Mouse (Mus musculus) limb, embryonic 15.5 days (tissue): Measurements from ENCODE around the gene Rogdi. TPM values are rescaled to one million over a fixed set of nuclear protein-coding genes. Genes with fewer than 3 reads are reported as not detected.

ENCODE experiments used
- ATAC-seq: fragments of 200-750 bp; cut with Nextera tagmentation; 2 replicates; pipeline ENCODE4 v1.8.0; 2017; ENCODE audit warnings: low read depth, moderate TSS enrichment; ENCODE audit not compliant: insufficient number of reproducible peaks, low FRiP score, low TSS enrichment
- H3K27ac ChIP-seq: fragments of 300-500 bp; sonication (generic); 2 replicates; pipeline ENCODE4 v1.5.1; 2015; ENCODE audit warnings: moderate library complexity, mild to moderate bottlenecking, inconsistent platforms
- H3K27me3 ChIP-seq: fragments of 300-500 bp; sonication (generic); 2 replicates; pipeline ENCODE4 v1.6.1; 2015; ENCODE audit warnings: inconsistent platforms
- H3K36me3 ChIP-seq: fragments of 300-500 bp; sonication (generic); 2 replicates; pipeline ENCODE4 v1.6.1; 2015; ENCODE audit warnings: inconsistent platforms
- H3K4me1 ChIP-seq: fragments of 300-500 bp; sonication (generic); 2 replicates; pipeline ENCODE4 v1.6.1; 2015; ENCODE audit warnings: inconsistent platforms
- H3K4me2 ChIP-seq: fragments of 300-500 bp; sonication (generic); 2 replicates; pipeline ENCODE4 v1.6.1; 2015; ENCODE audit warnings: mild to moderate bottlenecking, inconsistent platforms
- H3K4me3 ChIP-seq: fragments of 300-500 bp; sonication (generic); 2 replicates; pipeline ENCODE4 v1.5.1; 2015; ENCODE audit warnings: mild to moderate bottlenecking, inconsistent platforms
- H3K9ac ChIP-seq: fragments of 300-500 bp; sonication (generic); 2 replicates; pipeline ENCODE4 v1.6.1; 2015; ENCODE audit warnings: inconsistent platforms
- H3K9me3 ChIP-seq: fragments of 300-500 bp; sonication (generic); 2 replicates; pipeline ENCODE4 v1.6.1; 2016; ENCODE audit warnings: inconsistent platforms
- WGBS: fragments of 180-500 bp; shearing (Covaris S2); methylation state at CpG from one replicate; pipeline ENCODE4 v1.1.7; 2015; 5-methylcytosine and 5-hydroxymethylcytosine counted together
- polyA plus RNA-seq: library from polyadenylated mRNA; unstranded; fragments of >200 nt; fragmentation: Nextera tagmentation; extraction: Ambion mirVana; gene quantifications from 2 replicates; pipeline ENCODE4 v1.2.1, GENCODE M21; 2015

Rogdi gene
- polyA plus RNA-seq, 1 experiment from 2014 or later: 45.0 TPM

- Histone ChIP-seq H3K4me1 (peaks cover 8% of the 10 kb centered on the region), H3K27me3 (no peaks in the 10 kb centered on the region), H3K4me3 (peak overlapping the region; percentile 74), H3K9me3 (no peaks in the 10 kb centered on the region), H3K9ac (peak overlapping the region; percentile 59; the same call in 1 of the 2 replicates), H3K36me3 (peaks cover 32% of the 10 kb centered on the region), H3K27ac (no peak overlapping the region), H3K4me2 (peak overlapping the region; percentile 89)
- ATAC-seq: no peak
- 45% methylated on average over 13 of the region's 13 CpGs for WGBS
Observed at GRCm38 (mm10) chr16:5012036-5013005, 1.0 kb downstream of the Rogdi start.

DNA sequence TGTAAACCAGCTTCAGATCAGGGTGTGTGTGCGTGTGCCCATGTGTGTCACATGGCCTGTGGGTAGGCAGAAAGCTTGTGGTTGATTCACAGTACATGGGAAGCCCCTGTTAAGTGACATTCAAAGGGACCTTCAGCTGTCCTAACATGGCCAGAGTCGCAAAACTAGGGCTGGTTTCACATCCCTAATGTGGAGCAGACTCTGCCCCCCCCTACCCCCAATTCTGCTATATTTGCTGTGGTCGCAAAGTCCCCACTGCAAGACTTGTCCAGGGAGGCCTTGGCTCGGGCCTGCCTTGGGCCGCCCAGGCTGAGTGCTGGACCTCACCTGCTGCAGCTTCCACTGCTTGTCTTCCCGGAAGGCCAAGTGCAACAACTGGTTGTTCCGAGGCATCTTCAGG, 2.1 kb downstream of the Rogdi start:
- H3K4me2 ChIP-seq: no peak overlapping the region
- H3K9ac ChIP-seq: no peak overlapping the region
- ATAC-seq: no peak
- H3K4me3 ChIP-seq: no peak overlapping the region
- no peaks in the 10 kb centered on the region for H3K9me3 ChIP-seq
- 81% methylated on average over 7 of the region's 7 CpGs for whole genome bisulfite sequencing
- H3K4me1 ChIP-seq: peaks cover 8% of the 10 kb centered on the region
- H3K36me3 ChIP-seq: peaks cover 22% of the 10 kb centered on the region
- H3K27ac ChIP-seq: no peak overlapping the region
- H3K27me3 ChIP-seq: no peaks in the 10 kb centered on the region

GRCm38 (mm10) chr16:5010371-5010935, 2.9 kb downstream of the Rogdi start:
- Histone ChIP-seq H3K9me3 (no peaks in the 10 kb centered on the region), H3K36me3 (peaks cover 13% of the 10 kb centered on the region), H3K4me1 (peaks cover 8% of the 10 kb centered on the region), H3K27me3 (no peaks in the 10 kb centered on the region), H3K27ac (no peak overlapping the region), H3K4me3 (no peak overlapping the region), H3K4me2 (no peak overlapping the region), H3K9ac (no peak overlapping the region)
- 85% methylated on average over 10 of the region's 10 CpGs for WGBS
- no peak for ATAC-seq

DNA sequence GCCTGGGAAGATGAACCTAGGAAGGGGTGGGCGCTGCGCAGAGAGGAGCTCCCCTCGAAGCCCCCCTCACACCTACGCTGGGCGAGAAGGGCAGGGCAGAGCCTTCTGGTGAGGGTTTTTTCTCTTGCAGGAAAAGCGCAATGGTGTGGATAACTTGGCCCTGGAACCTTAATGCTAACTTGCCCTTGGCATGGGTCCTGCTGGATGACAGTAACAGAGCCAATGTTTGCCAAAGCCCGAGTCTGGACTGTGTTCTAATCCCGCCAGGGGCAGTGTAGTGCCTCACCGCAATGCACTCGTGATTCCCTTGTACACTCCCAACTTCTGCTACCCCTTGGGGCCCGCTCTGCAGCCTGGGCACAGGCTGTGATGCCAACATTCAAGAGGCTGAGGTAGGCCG, 5.3 kb downstream of the Rogdi start:
- Histone ChIP-seq H3K4me1 (peaks cover 8% of the 10 kb centered on the region), H3K4me2 (no peak overlapping the region), H3K36me3 (no peaks in the 10 kb centered on the region), H3K9ac (no peak overlapping the region), H3K9me3 (no peaks in the 10 kb centered on the region), H3K4me3 (no peak overlapping the region), H3K27me3 (no peaks in the 10 kb centered on the region), H3K27ac (no peak overlapping the region)
- WGBS: 80% methylated on average over 12 of the region's 12 CpGs
- ATAC-seq: no peak

DNA sequence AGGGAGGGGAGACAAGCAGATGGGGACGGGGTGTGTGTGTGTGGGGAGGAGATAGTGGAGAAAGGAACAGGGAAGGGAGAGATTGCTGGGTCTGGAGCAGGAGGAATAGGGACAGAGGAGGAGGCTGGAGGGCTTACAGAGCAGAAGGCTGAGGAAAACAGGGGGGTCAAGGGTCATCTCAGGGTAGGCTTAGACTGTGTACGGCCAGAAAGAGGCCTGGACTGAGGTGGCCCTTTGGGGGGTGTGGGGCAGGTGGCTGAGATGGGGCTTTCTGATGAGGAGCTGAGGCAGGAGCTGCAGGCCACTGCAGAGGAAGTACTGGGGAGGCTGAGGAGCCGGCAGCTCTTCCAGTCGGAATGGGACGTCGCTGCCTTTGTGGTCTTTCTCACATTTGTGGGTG, 5.9 kb downstream of the Rogdi start:
- Histone ChIP-seq H3K27ac (no peak overlapping the region), H3K4me1 (peaks cover 5% of the 10 kb centered on the region), H3K36me3 (no peaks in the 10 kb centered on the region), H3K9ac (no peak overlapping the region), H3K9me3 (no peaks in the 10 kb centered on the region), H3K27me3 (no peaks in the 10 kb centered on the region), H3K4me2 (no peak overlapping the region), H3K4me3 (no peak overlapping the region)
- no peak for ATAC-seq
- 35% methylated on average over 6 of the region's 6 CpGs for WGBS

DNA sequence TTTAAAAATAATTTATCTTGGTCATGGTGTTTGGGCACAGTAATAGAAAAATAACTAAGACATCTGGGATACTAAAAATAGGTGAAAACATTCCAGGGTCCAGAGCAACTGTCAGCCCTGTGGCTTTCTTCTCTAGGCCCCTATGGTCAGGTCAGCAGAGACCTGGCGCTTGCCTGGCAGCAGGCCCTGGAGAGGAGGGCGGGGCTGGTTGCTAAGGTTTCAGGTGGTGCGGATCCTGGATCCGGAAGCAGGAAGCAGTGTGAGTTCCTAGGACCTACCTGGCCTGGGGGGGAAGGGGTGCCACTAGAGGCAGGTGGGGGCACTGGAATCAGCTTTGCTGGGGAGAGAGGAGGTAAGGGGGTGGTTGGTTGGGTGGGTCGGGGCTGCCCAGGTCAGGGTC, 6.3 kb downstream of the Rogdi start, which contains the start of gene Smim22:
Smim22 (plus strand) TSS at position 222 of the 400 bp plus-strand sequence.
- H3K4me1 ChIP-seq: peaks cover 1% of the 10 kb centered on the region
- ATAC-seq: no peak
- H3K4me2 ChIP-seq: no peak within 1 kb of the TSS
- no peak within 1 kb of the TSS for H3K4me3 ChIP-seq
- no peaks in the 10 kb centered on the region for H3K27me3 ChIP-seq
- no peaks in the 10 kb centered on the region for H3K36me3 ChIP-seq
- no peaks in the 10 kb centered on the region for H3K9me3 ChIP-seq
- 55% methylated on average over 5 of the region's 5 CpGs for WGBS
- H3K9ac ChIP-seq: no peak within 1 kb of the TSS
- H3K27ac ChIP-seq: no peak within 1 kb of the TSS

DNA sequence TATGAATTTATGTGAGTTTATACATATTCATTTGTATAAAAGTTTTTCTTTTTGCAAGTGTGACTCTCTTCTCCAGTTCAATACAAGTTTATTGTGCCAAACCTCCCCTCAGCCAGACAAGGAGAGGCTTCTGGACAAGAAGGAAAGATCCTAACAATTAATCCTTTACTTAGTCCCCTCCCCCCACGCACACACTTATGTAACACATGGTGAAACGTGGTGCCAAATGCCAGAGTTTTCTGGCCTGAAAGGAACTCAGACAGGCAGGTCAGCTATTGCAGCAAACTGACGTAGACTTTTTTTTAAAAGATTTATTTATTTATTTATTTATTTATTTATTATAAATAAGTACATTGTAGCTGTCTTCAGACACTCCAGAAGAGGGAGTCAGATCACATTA, 12.7 kb downstream of the Rogdi start:
- H3K36me3 ChIP-seq: no peaks in the 10 kb centered on the region
- H3K27me3 ChIP-seq: no peaks in the 10 kb centered on the region
- no peaks in the 10 kb centered on the region for H3K9me3 ChIP-seq
- H3K9ac ChIP-seq: no peak overlapping the region
- H3K4me2 ChIP-seq: no peak overlapping the region
- no peak for ATAC-seq
- H3K4me1 ChIP-seq: 0 out of 2 replicates have a peak, but pooled peaks cover 3% of the 10 kb centered on the region
- WGBS: 62% methylated on average over 3 of the region's 3 CpGs
- no peak overlapping the region for H3K27ac ChIP-seq
- H3K4me3 ChIP-seq: no peak overlapping the region

DNA sequence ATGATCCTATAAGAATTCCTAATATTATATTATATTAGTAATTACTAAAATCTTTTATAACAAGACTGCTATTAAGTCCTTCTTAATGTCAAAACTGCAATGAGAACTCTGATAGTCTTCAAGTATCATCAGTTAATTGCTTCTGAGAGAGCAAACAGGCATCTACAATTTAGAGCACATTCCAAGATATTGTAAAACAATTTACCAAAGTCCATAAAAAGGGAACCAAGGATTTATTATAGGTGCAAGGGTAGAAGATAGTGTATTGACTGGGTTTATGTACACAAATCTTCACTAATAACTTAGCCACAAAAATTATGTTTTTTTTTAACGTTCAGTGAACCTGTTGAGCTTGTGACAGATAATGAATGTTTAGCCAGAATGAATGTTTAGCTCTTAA, 14.4 kb downstream of the Rogdi start:
- Histone ChIP-seq H3K4me1 (0 out of 2 replicates have a peak, but pooled peaks cover 3% of the 10 kb centered on the region), H3K9me3 (no peaks in the 10 kb centered on the region), H3K4me3 (no peak overlapping the region), H3K4me2 (no peak overlapping the region), H3K27ac (no peak overlapping the region), H3K36me3 (no peaks in the 10 kb centered on the region), H3K9ac (no peak overlapping the region), H3K27me3 (no peaks in the 10 kb centered on the region)
- WGBS: 68% methylated on average over 1 of the region's 1 CpGs
- ATAC-seq: no peak

- no peaks in the 10 kb centered on the region for H3K27me3 ChIP-seq
- ATAC-seq: no peak
- no peak within 1 kb of the TSS for H3K9ac ChIP-seq
- no peak within 1 kb of the TSS for H3K4me2 ChIP-seq
- H3K4me1 ChIP-seq: 0 out of 2 replicates have a peak, but pooled peaks cover 3% of the 10 kb centered on the region
- H3K36me3 ChIP-seq: no peaks in the 10 kb centered on the region
- 21% methylated on average over 3 of the region's 3 CpGs for WGBS
- no peak within 1 kb of the TSS for H3K27ac ChIP-seq
- H3K9me3 ChIP-seq: no peaks in the 10 kb centered on the region
- H3K4me3 ChIP-seq: no peak within 1 kb of the TSS
Observed at GRCm38 (mm10) chr16:4997553-4997952, 15.8 kb downstream of the Rogdi start, which contains the start of gene Sept12. Sept12 (minus strand) TSS chr16:4997852.

DNA sequence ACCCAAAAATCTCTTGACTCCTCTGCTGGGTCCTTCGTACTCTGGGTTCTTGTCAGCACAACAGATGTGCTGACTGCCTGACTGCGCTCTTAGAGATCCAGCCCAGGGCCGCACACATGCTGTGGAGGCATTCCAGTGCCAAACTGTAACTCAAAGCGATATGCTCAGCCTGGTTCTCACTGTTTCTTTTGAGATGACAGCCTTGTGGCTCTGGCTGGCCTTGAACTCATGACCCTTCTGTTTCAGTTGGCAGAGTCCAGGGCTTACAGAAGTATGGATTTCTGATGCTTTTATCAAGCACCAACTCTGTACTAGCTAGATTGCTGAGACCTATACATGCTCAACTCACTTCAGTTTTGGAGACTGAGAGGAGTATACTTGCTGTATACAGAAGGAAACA, 20.1 kb downstream of the Rogdi start:
- 82% methylated on average over 4 of the region's 4 CpGs for WGBS
- H3K4me1 ChIP-seq: 0 out of 2 replicates have a peak, but pooled peaks cover 3% of the 10 kb centered on the region
- H3K36me3 ChIP-seq: no peaks in the 10 kb centered on the region

DNA sequence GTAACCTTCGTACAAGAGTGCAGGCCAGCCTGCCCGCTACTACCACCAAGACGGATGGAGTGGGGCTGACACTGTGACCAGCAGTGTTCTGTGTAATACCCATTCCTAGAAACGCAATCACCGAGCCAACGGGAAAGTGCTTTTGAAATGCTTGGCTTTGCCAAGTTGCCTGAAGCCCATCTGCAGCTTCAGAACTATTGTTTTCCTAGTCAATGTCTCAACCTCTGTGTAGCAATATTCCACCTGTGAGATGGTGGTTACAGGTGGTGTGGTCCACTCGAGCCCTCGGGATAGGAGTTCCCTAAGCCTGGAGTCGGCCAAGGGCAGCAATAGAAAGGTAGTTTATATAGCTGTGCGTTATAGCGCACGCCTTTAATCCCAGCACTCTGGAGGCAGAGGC, 28.6 kb downstream of the Rogdi start:
- ATAC-seq: no peak
- H3K27me3 ChIP-seq: no peaks in the 10 kb centered on the region
- no peaks in the 10 kb centered on the region for H3K9me3 ChIP-seq
- H3K4me3 ChIP-seq: no peak overlapping the region
- H3K4me1 ChIP-seq: no peaks in the 10 kb centered on the region
- WGBS: 90% methylated on average over 12 of the region's 12 CpGs
- H3K9ac ChIP-seq: no peak overlapping the region
- H3K27ac ChIP-seq: no peak overlapping the region
- no peak overlapping the region for H3K4me2 ChIP-seq
- no peaks in the 10 kb centered on the region for H3K36me3 ChIP-seq

More for the DNA sequence above, 20.1 kb downstream of the Rogdi start:
- Histone ChIP-seq H3K4me2 (no peak overlapping the region), H3K27ac (no peak overlapping the region), H3K4me3 (no peak overlapping the region), H3K9ac (no peak overlapping the region), H3K27me3 (no peaks in the 10 kb centered on the region), H3K9me3 (no peaks in the 10 kb centered on the region)
- no peak for ATAC-seq

DNA sequence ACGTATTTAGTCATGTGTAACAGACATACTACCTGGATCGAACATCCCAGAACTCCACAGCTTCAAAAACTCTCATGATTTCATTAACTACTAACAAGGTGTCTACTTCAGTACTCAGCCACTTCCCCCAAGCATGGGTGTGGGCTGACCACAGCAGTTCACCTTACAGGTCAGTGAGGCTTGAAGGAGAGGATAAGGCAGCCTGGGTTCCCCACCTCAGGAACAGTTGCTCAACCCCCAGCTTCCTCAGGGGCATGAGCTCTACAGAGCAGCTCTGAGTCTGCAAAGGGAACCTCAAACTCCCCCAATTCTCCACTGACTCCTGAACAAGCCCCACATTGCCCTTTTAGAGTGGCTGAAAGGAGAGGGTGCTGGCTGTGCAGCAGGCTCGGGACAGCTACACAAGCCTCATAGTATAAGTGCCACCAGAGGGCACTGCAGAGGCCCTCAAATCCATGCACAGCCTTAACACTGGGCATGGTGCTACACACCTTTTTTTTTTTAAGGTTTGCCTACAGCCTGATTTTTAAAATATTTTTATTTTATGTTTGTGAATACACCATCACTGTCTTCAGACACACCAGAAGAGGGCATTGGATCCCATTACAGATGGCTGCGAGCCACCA, 33.5 kb downstream of the Rogdi start:
- no peaks in the 10 kb centered on the region for H3K4me1 ChIP-seq
- 72% methylated on average over 4 of the region's 4 CpGs for WGBS
- no peak overlapping the region for H3K4me3 ChIP-seq
- no peak overlapping the region for H3K4me2 ChIP-seq
- no peak overlapping the region for H3K9ac ChIP-seq
- H3K27me3 ChIP-seq: no peaks in the 10 kb centered on the region
- no peak overlapping the region for H3K27ac ChIP-seq
- H3K36me3 ChIP-seq: no peaks in the 10 kb centered on the region
- no peaks in the 10 kb centered on the region for H3K9me3 ChIP-seq
- no peak for ATAC-seq
